Mouse (Mus musculus) bone marrow, adult 2 months (tissue): ENCODE measurements around the gene Ndufv1.

Experiments used
- CTCF ChIP-seq: fragments of 200-500 bp; IDR thresholded peaks from 2 replicates; pipeline ENCODE4 v1.5.1; 2011; ENCODE audit warnings: low read length, control low read depth; ENCODE audit not compliant: control insufficient read depth, insufficient read depth
- POLR2A ChIP-seq: fragments of 200-500 bp; IDR thresholded peaks from 2 replicates; pipeline ENCODE4 v1.6.1; 2011; ENCODE audit warnings: low read depth, mild to moderate bottlenecking, control low read depth, low read length, borderline replicate concordance; ENCODE audit not compliant: control insufficient read depth

GRCm38 (mm10) chr19:4054613-4055012 is 42.0 kb upstream of the Ndufv1 start:
- TF ChIP-seq POLR2A = no peak
- TF ChIP-seq CTCF = no peak
